Mouse (Mus musculus): ENCODE results near the gene Slc38a9.
A peak's percentile ranks its signal among the peaks of the same experiment; 100 is the strongest.

The Slc38a9 gene

DNA sequence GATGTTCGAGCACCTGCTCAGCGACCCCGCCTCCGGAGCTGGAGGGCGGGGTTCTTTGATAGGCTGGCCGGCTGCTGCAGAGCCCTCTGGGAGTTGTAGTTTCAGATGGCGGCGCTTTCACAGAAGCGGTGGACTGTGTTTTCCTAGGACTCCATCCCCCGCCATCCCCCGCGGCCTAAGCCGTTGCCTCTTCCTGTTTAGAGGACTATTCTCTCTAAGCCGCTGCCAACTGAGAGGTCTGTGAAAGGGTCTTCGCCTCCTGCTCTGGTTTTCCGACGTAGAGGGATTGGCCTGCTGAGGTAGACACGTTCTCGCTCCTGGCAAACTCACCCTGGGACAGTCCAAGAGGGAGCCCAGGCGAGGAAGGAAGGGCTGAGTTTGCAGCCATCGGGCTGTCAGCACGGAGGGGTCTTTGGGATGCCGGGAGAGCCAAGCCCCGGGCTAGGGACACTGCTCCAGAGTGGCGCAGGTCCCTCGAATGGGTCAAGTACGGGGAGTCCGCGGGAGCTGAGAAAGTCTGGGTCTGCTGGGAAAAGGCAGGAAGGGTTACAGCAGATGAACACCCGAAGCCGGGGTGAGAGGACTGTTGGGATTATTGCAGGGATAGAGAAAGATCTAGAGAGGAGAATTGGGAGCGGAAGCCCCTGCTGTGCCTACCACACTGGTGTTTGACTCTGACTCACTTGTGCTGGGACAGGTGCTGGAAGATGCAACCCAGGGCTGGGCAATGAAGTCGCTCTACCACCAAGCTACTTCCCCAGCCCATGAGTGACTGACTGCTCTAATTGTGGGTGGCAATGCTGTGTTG is at the start of gene Slc38a9:
Gene Slc38a9, plus strand, starts transcription at position 178 of the 808 bp plus-strand sequence.
- DNase-seq (ENCODE audit: low spot score) = peak; percentile 96

DNA sequence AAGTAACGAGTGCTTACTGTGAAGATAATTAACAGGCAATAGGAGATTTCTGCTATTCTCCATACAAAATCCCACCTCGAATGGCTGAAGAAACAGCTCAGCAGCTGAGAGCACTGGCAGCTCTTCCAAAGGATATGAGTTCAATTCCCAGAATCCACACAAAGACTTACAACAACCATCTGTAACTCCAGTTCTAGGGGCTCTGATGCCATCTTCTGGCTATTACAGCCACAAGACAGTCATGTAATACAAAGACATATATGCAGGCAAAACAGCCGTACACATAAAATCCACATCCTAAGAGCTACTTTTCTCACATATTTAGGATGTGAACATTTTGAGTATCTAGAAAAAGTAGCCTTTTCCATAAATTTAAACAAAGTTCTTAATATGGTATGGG is 39.0 kb upstream of the Slc38a9 start:
- no peak for DNase-seq (ENCODE audit: low spot score)

DNA sequence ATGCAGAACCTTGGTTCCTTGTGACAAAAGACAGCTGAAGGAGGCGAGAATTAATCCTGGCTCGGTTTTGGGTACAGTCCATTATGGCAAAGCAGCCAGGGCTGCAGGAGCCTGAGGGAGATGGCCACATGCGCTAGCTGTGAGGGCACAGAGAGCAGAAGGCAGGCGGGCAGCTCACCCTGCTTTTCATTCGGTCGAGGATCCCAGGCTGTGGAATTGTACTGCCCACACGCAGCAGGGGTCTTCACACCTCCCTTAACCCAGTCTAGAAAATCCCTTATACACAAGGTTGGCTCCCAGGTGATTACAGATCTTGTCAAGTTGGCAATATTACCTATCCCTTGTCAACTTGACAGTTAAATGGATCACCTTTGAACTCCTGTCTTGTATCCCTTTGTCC is 36.9 kb upstream of the Slc38a9 start:
- no peak for DNase-seq (ENCODE audit: low spot score)

DNA sequence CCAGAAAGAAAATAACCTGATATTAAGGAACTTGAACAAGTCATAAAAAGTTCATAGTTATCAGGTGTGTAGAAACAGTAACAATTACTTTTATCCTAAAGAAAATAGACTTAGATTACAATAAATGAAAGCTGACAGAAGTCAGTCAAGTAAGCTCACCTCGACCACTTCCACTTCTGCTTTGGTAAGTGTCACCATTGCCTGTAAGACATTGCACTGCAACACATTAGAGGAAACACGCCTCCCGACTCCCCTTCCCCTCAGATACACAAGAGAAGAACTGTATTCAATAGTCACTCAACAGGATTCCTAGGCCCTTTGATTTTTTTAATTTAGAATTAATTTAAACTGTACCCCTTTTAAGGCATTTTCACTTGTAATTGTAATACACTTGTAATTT is 35.9 kb upstream of the Slc38a9 start:
- no peak for DNase-seq (ENCODE audit: low spot score)

DNA sequence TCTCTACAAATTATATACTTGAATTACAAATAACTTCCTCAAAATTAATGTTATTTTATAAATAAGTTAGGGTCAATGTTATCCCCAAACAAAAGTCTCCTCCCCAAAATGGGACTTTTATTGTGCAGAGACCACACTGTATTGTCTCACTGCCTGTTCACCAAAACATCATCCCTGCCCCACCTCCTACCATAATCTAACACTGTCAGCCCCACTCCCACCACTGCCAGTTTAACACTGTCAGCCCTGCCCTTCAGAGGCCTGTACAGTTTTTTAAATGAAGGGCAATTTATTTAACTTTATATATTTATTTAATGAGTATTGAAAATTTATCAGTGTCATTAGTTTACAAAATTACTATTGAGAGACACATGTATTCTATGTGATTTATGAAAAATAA is 35.0 kb upstream of the Slc38a9 start:
- DNase-seq (ENCODE audit: low spot score) = no peak

DNA sequence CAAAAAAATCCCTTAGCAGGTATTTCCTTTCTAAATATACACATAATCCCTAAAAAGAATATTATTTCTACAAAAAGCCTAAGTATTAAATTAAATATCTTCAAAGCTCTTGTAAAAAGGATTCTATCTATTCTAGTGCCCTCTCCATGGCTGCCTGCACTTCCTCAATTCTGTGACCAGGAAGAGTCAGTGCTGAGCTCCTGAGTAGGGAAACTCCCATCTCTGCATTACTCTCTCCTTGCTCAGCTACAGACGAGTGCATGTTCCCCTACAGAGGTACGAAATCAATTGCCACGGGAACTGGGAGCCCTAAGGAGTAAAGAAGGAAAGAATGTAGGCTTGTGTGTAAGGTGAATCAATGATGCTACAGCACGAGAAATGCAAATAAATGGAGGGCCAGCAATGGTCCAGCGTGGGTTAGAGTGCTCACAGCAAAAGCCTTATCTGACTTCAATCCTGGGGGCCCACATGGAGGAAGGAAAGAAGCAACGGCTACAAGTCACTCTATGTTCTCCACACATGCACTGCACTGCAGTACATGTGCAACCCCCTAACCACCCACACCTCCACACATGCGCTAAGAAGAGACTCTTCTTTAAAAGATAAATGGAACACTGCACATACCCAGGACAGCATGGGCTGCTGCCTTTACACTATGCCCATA is 25.2 kb upstream of the Slc38a9 start:
- no peak for DNase-seq (ENCODE audit: low spot score)

DNA sequence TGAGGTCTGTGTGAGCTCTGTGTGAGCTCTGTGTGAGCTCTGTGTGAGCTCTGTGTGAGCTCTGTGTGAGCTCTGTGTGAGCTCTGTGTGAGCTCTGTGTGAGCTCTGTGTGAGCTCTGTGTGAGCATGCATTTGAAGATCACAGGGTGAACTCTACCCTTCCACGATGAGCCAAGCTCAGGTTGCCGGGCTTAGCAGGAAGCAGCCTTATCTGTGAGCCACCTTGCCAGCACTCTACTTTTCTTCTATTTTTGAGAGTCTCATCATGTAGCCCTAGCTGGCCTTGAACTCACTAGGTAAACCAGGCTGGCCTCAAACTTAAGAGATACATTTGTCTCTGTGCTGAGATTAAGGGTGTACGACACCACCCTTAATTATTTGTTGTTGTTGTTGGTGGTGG is 24.1 kb upstream of the Slc38a9 start:
- DNase-seq (ENCODE audit: low spot score) = no peak

DNA sequence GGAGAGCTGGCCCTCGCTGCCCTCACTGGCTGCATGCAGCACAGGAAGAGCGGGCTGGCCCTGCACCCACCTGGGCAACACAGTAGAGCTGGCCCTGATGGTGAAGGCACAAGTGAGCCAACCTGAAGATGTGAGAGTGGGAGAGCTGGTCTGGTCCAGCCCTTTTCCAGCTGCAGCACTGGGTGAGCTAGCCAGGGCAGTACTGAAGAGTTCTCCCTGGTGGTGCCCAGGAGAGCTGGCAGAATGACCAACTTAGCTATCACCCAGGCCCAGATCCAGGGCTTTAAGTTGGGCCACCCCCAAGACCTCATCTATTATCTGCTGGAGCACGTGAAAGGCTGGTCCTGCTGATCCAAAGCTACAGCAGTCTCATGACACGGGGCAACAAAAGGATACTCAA is 21.4 kb upstream of the Slc38a9 start:
- no peak for DNase-seq (ENCODE audit: low spot score)

DNA sequence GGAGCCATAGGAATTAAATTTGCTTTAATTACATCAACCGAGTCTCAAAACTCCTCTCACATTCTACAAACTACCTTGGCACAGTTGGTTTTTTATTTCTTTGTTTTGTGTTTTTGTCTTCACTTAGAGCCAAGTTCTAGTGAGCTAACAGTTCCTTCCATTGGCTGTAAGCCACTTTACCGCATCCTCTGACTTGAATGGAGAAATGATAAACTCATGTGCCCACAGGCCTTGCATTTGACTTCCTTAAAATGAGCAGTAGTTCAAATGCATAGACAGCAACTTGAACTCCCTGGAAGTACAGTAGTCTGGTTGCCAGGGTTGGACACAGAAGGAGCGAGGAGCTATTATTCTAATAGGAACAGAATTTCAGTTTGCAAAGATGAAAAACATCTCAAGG is 17.7 kb upstream of the Slc38a9 start:
- no peak for DNase-seq (ENCODE audit: low spot score)

DNA sequence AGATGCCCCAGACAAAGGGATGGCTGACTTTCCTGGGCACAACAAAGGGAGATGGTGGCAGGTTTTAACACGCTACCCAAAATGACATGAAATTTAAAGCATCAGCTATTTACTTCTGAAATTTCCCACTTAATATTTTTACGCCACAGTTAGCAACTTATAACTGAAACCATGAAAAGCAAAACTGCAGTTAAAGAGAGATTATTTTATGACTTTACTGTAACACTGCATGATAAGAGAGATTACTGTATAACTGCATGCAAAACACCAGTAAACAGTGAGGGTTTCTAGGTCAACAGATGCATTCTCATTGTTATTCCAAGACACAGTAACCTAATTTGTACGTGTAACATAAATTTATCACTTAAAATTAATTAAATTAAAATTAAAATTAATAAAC is 15.6 kb upstream of the Slc38a9 start:
- no peak for DNase-seq (ENCODE audit: low spot score)

DNA sequence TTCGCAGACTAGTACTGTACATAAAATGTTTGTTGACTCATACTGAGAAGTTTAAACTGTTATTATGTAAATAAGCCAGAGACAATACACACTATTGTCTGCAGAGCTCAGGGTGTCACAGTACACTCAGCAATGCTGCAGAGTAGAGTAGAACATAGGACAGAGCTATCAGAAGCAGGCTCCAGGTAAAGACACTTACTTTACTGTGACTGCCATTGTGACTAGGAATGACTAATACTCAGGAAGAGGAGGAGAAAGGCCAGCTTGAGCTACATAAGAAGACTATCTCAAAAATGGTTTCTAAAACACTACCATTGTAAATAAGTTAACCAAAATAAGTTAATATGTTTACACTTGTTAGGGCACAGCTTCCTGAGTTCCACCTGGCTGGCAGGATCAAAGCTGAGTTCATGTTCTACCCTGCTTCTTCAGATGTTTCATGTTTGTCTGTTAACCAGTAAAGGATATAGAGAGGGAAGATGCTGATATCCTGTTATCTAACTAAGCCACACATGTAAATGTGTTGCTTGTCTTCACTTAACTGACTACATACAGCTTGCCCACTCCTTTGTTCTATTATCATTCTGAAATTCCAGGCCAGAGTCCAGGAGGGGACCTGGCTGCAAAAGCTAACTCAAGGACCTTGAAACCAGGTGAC is 14.9 kb upstream of the Slc38a9 start:
- DNase-seq (ENCODE audit: low spot score) = no peak

DNA sequence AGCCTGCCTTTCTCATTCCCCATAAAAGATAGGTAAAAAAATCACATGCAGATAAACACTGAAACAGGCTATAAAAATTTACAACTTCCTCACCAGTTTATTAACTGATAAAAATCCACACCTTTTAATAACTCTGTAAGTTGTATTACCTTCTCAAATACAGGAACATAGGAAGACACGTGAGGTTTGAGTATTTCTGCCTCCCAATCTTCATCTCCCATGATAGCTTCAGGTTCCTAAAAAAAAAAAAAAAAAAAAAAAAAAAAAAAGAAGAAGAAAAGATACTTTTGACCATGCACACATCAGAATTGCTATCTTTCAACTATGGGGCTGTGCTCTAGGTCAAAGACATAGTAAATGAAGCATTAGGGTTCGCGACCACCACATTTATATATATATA is 9.4 kb upstream of the Slc38a9 start:
- DNase-seq (ENCODE audit: low spot score) = no peak

DNA sequence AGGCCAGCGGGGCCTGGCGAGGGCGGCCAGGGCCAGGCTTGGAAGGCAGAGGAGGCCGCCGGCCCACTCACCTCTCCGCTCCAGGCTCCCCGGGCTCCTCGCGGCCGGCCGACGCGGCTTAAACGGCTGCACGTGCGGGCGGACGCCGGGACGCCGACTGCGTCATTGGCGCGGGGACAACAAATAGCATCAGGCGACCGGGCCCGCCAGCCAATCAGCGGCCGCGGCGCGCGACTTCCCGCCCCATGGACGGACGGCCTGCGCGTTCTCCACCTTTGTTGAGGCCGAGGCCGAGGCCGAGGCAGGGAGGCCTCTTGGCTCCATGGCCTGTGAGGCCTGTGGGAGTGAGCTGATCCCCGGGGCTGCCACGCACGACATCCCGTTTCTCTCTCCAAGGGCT is 8.3 kb upstream of the Slc38a9 start, which contains the start of gene Ddx4:
Gene Ddx4, minus strand, starts transcription at position 271 of the 400 bp plus-strand sequence.
- no peak for DNase-seq (ENCODE audit: low spot score)

DNA sequence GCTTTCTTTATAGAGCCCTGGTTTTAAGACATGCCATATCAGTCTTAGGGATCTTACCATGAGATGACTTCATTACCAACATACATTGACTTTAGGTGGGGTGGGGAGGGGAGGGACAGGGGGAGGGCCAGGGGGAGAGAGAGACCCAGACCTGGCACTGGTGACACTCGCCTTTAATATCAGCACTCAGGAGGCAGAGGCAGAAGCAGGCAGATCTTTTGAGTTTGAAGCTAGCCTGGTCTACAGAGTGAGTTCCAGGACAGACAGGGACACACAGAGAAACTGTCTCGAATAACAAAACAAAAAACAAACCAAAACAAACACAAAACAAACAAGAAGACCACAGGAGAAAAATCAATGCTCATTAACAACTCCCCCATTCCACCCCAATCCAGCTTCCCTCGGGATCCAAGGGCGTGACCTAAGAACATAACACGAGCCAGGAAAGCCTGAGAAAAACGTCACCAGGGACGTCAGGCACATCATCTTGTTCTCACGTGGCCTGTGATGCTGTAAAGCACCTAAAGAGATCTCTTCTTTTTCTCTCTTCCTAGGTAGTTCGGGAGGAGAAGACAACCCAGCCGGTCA is 471 bp upstream of the Slc38a9 start:
- DNase-seq (ENCODE audit: low spot score) = no peak

DNA sequence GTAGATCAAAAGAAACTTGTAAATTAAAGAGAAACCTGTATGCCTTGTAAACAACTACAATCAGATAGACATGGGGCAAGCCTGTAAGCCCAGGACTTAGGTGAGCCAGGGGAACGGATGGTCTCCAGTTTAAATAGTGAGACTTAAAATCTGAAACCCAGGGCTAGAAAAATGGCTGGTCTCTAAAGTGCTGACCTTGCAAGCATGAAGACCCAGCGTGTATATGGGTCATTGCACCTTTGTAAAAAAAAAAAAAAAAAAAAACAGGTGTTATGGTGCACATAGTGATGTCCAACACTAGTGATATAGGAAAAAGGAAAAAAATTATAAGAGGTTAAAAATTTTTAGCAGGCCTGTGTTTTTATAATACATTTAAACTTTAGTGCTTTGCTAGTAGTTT is 1.1 kb downstream of the Slc38a9 start:
- no peak for DNase-seq (ENCODE audit: low spot score)

DNA sequence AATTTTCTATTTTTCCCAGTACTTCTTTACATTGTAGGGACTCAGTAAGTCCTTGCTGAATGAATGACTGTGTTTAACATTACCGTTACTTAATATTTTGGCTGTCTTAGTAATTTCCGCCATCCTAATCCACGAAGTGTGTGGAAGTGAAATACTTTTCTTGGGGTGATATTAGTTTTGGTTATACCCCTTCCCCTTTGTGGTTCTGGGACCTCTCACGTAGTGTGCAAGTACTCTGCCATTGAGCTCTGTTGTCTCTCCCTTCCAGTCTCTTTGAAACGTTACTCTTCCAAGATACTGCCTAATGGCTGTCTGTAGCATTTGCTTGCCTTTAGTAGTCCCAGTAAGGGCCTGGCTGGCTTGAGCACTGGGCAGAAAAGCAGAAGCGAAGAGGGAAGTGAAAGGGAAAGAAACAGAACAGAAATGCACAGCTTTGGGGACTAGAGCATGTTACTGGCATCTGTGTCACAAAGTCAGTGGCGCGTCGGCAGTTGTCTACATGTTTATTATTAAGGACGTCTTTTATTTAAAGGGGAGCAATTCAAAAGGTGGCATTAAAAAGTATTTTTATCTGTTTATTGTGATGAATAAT is 6.0 kb downstream of the Slc38a9 start:
- no peak for DNase-seq (ENCODE audit: low spot score)

DNA sequence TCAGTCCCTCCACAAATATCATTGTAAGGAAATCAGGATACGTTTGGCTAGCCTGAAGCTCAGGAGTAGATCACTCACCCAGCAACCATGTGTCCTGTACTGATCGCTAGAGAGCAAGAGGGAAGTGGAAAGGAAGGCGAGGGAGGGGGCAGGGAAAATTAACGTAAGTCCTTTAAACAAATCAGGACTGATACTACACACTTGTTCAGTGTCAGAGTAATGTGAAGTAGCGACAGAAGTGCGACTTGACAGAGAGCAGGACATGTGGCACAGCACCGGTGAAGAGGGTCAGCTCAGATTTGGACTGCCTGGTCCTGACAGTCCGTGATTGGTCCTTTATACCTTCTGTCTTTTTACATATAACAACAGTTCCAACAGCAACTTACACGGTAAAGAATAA is 6.7 kb downstream of the Slc38a9 start:
- DNase-seq (ENCODE audit: low spot score) = no peak

DNA sequence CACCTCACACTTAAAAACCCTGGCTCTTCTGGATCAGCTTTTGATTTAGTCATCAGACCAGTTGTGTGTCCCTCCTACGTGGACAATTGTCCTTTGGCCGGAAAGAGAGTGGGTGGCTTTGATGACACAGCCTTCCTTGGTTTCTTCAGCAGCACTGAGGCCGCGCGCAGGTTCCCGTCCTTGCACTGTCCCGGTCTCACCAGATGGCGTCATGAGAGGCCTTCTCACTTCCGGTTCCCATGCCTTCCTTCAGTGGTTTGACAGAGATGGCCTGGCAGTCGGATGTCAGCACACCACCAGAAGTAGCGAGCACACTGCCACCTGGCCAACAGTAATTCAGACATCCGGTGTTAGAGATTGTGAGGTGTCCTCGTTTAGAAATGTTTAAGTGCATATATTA is 11.2 kb downstream of the Slc38a9 start:
- no peak for DNase-seq (ENCODE audit: low spot score)

DNA sequence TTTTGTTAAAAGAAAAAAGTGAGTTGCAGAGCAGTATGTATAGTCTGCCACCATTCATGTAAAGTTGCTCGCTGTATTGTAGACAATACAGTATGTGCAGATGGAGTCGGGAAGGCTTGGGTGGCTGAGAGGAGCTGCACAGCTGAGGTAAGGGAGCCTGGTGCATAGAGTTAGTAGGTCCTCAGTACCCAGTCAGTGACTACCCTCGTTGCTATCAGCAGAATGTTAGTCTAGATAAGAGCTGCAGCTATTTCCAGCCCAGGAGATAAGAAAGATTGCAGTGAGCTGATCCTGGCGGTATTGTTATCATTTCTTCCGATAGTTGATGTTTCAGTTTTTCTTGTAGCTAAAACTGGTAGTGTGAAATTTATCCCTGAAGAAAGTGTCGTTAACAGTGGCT is 12.2 kb downstream of the Slc38a9 start:
- DNase-seq (ENCODE audit: low spot score) = no peak

DNA sequence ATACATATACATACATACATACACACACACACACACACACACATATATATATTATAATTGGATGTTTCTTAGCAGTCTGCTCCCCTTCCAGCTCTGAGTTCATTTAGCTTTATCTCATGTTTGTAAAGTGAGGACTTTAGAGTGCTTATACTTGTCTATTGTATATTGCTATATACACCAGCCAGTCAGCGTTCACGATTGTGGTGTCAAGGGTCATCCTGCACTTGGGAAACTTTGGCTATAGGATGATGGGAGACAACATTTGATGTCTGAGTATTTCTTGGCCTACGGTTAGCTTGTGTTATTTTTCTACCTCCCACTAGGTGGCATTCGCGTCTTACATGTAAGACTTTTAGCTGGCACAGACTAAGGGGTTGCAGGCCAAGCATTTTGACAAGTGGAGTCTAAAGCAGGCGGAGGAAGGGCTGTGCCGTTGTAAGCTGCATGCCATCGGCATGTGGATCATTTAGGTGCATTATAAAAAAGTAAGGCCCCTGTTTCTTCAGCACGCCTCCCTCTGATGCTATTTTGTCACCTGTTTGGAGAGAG is 13.4 kb downstream of the Slc38a9 start:
- DNase-seq (ENCODE audit: low spot score) = peak; percentile 90

DNA sequence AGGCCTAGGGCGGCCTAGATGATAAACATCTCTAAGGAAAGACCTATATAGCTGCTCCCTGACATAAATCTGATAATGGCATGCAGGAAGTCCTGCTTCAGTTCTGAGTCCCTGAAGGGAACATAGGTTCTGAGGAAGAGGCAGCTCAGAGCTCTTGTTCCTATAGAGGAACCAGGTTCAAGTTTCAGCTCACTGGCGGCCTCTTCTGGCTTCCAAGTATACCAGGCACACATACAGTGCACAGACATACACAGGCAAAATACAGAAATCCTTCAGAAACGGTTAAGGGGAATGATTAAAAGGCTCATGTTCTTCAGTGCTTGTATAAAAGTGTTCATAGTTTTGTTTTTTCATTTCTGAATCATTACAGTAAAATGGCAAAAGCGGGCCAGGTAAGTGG is 17.6 kb downstream of the Slc38a9 start:
- DNase-seq (ENCODE audit: low spot score) = no peak

DNA sequence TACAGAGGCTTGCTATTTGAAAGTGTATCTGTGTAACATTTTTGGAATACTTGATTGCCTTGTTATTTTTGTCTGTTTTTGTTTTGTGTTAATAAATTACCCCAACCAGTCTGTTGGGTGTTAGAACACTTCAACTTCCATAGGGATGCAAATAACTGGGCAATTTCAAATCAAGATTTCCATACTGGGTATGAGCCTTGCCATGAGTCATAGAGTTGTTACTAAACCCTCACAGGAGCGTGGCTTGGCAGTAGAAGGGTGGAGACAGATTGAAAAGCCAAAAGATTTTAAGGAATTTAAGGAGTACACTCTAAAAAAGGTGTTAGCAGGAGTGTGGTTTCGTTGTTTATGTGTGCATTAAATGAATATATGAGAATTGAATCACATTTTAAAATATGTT is 22.8 kb downstream of the Slc38a9 start:
- no peak for DNase-seq (ENCODE audit: low spot score)

Data from MN1 (cell line).